Mouse (Mus musculus) central nervous system, embryonic 11.5 days (tissue): Measurements from ENCODE around the gene Apol9b. TPM values are rescaled to one million over a fixed set of nuclear protein-coding genes. Genes with fewer than 3 reads are reported as not detected.

Experiments
- polyA plus RNA-seq: library from polyadenylated mRNA; depleted of rRNA; stranded (reverse); fragments of >200 nt; gene quantifications from 2 replicates; pipeline ENCODE4 v1.2.3, GENCODE M21; 2012; rRNA removed

The Apol9b gene
- polyA plus RNA-seq, result not detected in 2 replicates

GRCm38 (mm10) chr15:77728739-77729138 lies at the start of gene Apol9b:
TSS of gene Apol9b (plus strand) at chr15:77729039.

GRCm38 (mm10) chr15:77698656-77699055 lies 30.2 kb upstream of the Apol9b start, which contains the start of gene Apol7e:
TSS of gene Apol7e (plus strand) at chr15:77698857.

GRCm38 (mm10) chr15:77756848-77757247 lies 28.0 kb downstream of the Apol9b start, which contains the start of gene Apol8:
TSS of gene Apol8 (minus strand) at chr15:77757003.

Other genes with a start within 250 kb of the Apol9b start
- 0.04 TPM in 1 of 2 replicates, not detected in the other for gene Apol11a, start 220.8 kb upstream of the Apol9b start, polyA plus RNA-seq
- not detected in 2 replicates for gene Apol7c, start 195.7 kb upstream of the Apol9b start, polyA plus RNA-seq
- gene 1700025B11Rik, start 167.1 kb upstream of the Apol9b start, polyA plus RNA-seq, result not detected in 2 replicates
- 0.02 and 0.05 TPM in 2 replicates for gene Apol10b, start 132.9 kb upstream of the Apol9b start, polyA plus RNA-seq
- gene Gm36245, start 129.8 kb upstream of the Apol9b start, polyA plus RNA-seq, result not detected in 2 replicates
- gene Apol11b, start 85.8 kb upstream of the Apol9b start, polyA plus RNA-seq, result 0.06 TPM in 1 of 2 replicates, not detected in the other
- gene Apol7e, start 30.2 kb upstream of the Apol9b start, polyA plus RNA-seq, result not detected in 2 replicates
- gene Apol8, start 28.0 kb downstream of the Apol9b start, polyA plus RNA-seq, result 1.8 and 2.2 TPM in 2 replicates
- 42.6 and 69.3 TPM in 2 replicates for gene Myh9, start 113.1 kb downstream of the Apol9b start, polyA plus RNA-seq
- gene Txn2, start 200.0 kb downstream of the Apol9b start, polyA plus RNA-seq, result 172 and 178 TPM in 2 replicates
- gene Foxred2, start 227.7 kb downstream of the Apol9b start, polyA plus RNA-seq, result 6.9 and 8.7 TPM in 2 replicates
- 224 and 228 TPM in 2 replicates for gene Eif3d, start 241.8 kb downstream of the Apol9b start, polyA plus RNA-seq